Mouse (Mus musculus) MEL-GATA-1-ER (cell line): ENCODE data around the gene Sox6.
A peak's percentile ranks its signal among the peaks of the same experiment; 100 is the strongest.

ENCODE experiments used
- DNase-seq: peaks from one replicate; pipeline ENCODE4 v3.0.0-alpha.2; 2012; ENCODE audit warnings: low read depth; ENCODE audit errors: extremely low read depth

Gene Sox6

GRCm38 (mm10) chr7:115988109-115988779, 50.4 kb downstream of the Sox6 start:
- no peak for DNase-seq

GRCm38 (mm10) chr7:115985716-115986115, 52.9 kb downstream of the Sox6 start:
- DNase-seq = no peak

GRCm38 (mm10) chr7:115984076-115984475, 54.5 kb downstream of the Sox6 start:
- no peak for DNase-seq

GRCm38 (mm10) chr7:115979813-115980512, 58.6 kb downstream of the Sox6 start:
- peak; percentile 3 for DNase-seq

- no peak for DNase-seq
Measured at GRCm38 (mm10) chr7:115974518-115974917, 64.1 kb downstream of the Sox6 start.

- DNase-seq = no peak
Measured at GRCm38 (mm10) chr7:115967186-115967585, 71.4 kb downstream of the Sox6 start.

- DNase-seq = no peak
Measured at GRCm38 (mm10) chr7:115966181-115966580, 72.4 kb downstream of the Sox6 start.

GRCm38 (mm10) chr7:115953046-115953445, 85.5 kb downstream of the Sox6 start:
- no peak for DNase-seq

- DNase-seq = no peak
Measured at GRCm38 (mm10) chr7:115952235-115952634, 86.4 kb downstream of the Sox6 start.

- no peak for DNase-seq
Measured at GRCm38 (mm10) chr7:115951689-115952088, 86.9 kb downstream of the Sox6 start.

- no peak for DNase-seq
Measured at GRCm38 (mm10) chr7:115947916-115948315, 90.7 kb downstream of the Sox6 start.

- DNase-seq = no peak
Measured at GRCm38 (mm10) chr7:115946559-115946958, 92.0 kb downstream of the Sox6 start.

- no peak for DNase-seq
Measured at GRCm38 (mm10) chr7:115945516-115945915, 93.1 kb downstream of the Sox6 start.

GRCm38 (mm10) chr7:115944250-115944649, 94.3 kb downstream of the Sox6 start:
- DNase-seq = no peak

- DNase-seq = peak; percentile 54
Measured at GRCm38 (mm10) chr7:115941766-115942165, 96.8 kb downstream of the Sox6 start.

- DNase-seq = no peak
Measured at GRCm38 (mm10) chr7:115939292-115939691, 99.3 kb downstream of the Sox6 start.

GRCm38 (mm10) chr7:115936908-115937307, 101.7 kb downstream of the Sox6 start:
- no peak for DNase-seq

- no peak for DNase-seq
Measured at GRCm38 (mm10) chr7:115915338-115915737, 123.3 kb downstream of the Sox6 start.

- no peak for DNase-seq
Measured at GRCm38 (mm10) chr7:115910313-115910712, 128.3 kb downstream of the Sox6 start.

- no peak for DNase-seq
Measured at GRCm38 (mm10) chr7:115904798-115905207, 133.8 kb downstream of the Sox6 start.

- no peak for DNase-seq
Measured at GRCm38 (mm10) chr7:115903931-115904797, 134.4 kb downstream of the Sox6 start.

- DNase-seq = no peak
Measured at GRCm38 (mm10) chr7:115903368-115903767, 135.2 kb downstream of the Sox6 start.
